Mouse (Mus musculus): ENCODE results near the gene Golm1.

Golm1 gene

GRCm38 (mm10) chr13:59590691-59591090 is 84.9 kb downstream of the Golm1 start:
- DNase-seq (ENCODE audit: low read depth) = no peak

DNA sequence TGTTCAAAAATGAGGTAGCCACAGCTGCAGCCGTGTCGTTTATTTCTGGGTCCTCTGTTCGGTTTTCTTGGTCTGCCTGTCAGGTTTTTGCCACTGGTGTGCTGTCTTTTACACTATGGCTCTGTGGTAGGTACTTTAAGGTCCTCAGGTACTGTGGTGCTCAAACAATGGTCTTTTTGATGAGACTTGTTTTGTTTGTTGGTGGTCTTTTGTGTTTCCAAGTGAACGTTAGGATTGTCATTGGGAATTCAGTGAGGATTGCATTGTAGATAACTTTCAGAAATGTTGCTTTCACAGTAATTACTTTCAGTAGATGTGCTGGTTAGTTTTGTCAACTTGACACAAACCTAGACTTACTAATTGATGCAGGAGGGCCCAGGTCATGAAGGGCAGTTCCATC is 85.9 kb downstream of the Golm1 start:
- no peak for DNase-seq (ENCODE audit: low read depth)

GRCm38 (mm10) chr13:59587201-59587600 is 88.4 kb downstream of the Golm1 start:
- DNase-seq (ENCODE audit: low read depth) = no peak

DNA sequence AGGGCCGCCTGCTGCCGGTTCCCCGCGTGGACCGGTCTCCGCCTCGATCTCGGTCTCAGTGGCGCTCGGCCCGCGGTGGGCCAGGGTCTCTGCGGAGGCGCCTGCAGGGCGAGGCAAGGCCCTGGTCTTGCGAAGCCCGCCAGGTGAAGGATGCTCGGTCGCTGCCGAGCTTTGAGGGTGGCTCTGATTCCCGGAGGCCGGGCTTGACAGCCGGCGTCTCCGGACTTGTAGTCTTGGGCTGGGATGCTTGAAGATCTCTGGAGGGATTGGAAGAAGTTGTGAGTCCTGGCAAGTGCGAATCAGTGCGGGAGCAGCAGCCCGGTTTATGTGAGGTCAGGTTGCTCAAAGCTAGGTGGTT is 90.0 kb downstream of the Golm1 start:
- DNase-seq (ENCODE audit: low read depth) = peak; percentile 34

- peak; percentile 99 for DNase-seq (ENCODE audit: low read depth)
Measured at GRCm38 (mm10) chr13:59584947-59585647, 90.5 kb downstream of the Golm1 start, which contains the start of the genes Agtpbp1 and Naa35. TSS of gene Agtpbp1 (minus strand) at chr13:59585227. TSS of gene Naa35 (plus strand) at chr13:59585259.
